In the genomic region with DNA sequence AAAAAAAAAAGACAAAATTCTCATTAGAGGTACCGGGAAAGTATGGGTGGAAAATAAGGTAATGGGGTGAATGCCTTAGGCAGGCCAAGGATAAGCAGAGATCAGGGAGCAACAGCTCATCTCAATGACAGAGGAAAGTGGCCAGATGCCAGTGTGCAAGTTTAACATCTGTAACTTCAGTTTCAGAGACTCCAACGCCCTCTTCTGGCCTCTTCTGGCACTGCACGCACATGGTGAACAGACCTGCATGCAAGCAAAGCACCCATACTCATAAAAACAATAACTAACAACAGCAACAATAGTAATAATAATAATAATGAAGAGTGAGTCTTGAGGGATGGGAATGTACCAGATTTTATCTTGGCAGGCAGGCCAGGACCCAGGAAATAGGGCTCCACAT, we compare ENCODE assay signal across 18 mouse cellular contexts. TPM values are rescaled to one million over a fixed set of nuclear protein-coding genes. Genes with fewer than 3 reads are reported as not detected.
DNase-seq lines count a peak whose midpoint lies in the region; ATAC-seq and TF ChIP-seq lines count a peak whose summit lies in the region.
"Had no signal": no experiment of that assay in that cellular context is flagged by ENCODE, and none has a peak within 500 bp of the region (broad histone marks: within the 10 kb centered on the region; RNA-seq: fewer than 3 reads in every experiment).

No protein-coding gene starts in this region.

- no peaks in the 10 kb centered on the region for H3K4me1 ChIP-seq in cerebellum, adult 2 months (ENCODE audit: control insufficient read depth, insufficient read depth, low read length)
- H3K4me1 ChIP-seq in liver, embryonic 14.5 days (replicated peaks; ENCODE audit: control insufficient read depth in 2 of 2, insufficient read depth in 2 of 2, low read length in 1 of 2) = no peaks in the 10 kb centered on the region
- H3K4me1 ChIP-seq in liver, embryonic 11.5 days (replicated peaks; ENCODE audit: control insufficient read depth, insufficient read depth, low read length) = no peaks in the 10 kb centered on the region
- H3K4me1 ChIP-seq in stomach, postnatal 0 days (replicated peaks; ENCODE audit: control insufficient read depth, insufficient read depth) = no peaks in the 10 kb centered on the region

- no peak for DNase-seq in cerebellum, adult 2 months
- DNase-seq in cerebellum, adult 11 months = no peak
- DNase-seq in liver, embryonic 14.5 days (ENCODE audit: low read depth in 3 of 3, low spot score in 3 of 3) = no peak
- no peak for DNase-seq in liver, embryonic 11.5 days (ENCODE audit: low spot score)
- peak; percentile 71 for DNase-seq in ES-CJ7 (ENCODE audit: low read depth, low spot score)
- no peak for DNase-seq in stomach, postnatal 0 days (ENCODE audit: low spot score)
- no peak for DNase-seq in heart, adult 11 months
- DNase-seq in layer of hippocampus, postnatal 14 days (ENCODE audit: low spot score in 2 of 2) = no peak
- DNase-seq: adrenal gland, postnatal 25 days; cerebellum, adult 18-20 months; gastrocnemius, adult 2 months; heart, adult 2 months; right cerebral cortex, postnatal 14 days; thymus, postnatal 36 days had no signal

- no peak overlapping the region for H3K4me2 ChIP-seq in liver, embryonic 14.5 days (ENCODE audit: low read depth)
- H3K4me2 ChIP-seq in liver, embryonic 11.5 days = no peak overlapping the region
- H3K4me2 ChIP-seq in stomach, postnatal 0 days (replicated peaks; ENCODE audit: low read depth) = no peak overlapping the region
- H3K4me2 ChIP-seq: forebrain, embryonic 15.5 days; midbrain, embryonic 11.5 days had no signal

- ATAC-seq in liver, embryonic 14.5 days (ENCODE audit: insufficient read depth) = no peak
- ATAC-seq in liver, embryonic 11.5 days (replicated peaks; ENCODE audit: low FRiP score) = no peak
- ATAC-seq in stomach, postnatal 0 days (ENCODE audit: low FRiP score, low TSS enrichment) = no peak
- ATAC-seq: forebrain, embryonic 15.5 days; inflammation-experienced regulatory T-cells, adult 6 months had no signal

- no peak overlapping the region for H3K4me3 ChIP-seq in cerebellum, adult 2 months (replicated peaks; ENCODE audit: insufficient read depth, low read depth, low read length)
- no peak overlapping the region for H3K4me3 ChIP-seq in liver, embryonic 14.5 days (ENCODE audit: insufficient read depth in 1 of 2, low read depth in 2 of 2, low read length in 2 of 2)
- no peak overlapping the region for H3K4me3 ChIP-seq in liver, embryonic 11.5 days (ENCODE audit: low read depth, low read length)
- H3K4me3 ChIP-seq in stomach, postnatal 0 days (ENCODE audit: low read depth, low read length) = no peak overlapping the region
- H3K4me3 ChIP-seq: forebrain, embryonic 15.5 days; gastrocnemius, adult 2 months; heart, adult 2 months; left cerebral cortex, adult 2 months had no signal

- no peak for TF ChIP-seq POLR2A in cerebellum, adult 2 months (IDR thresholded peaks at IDR 0.05; ENCODE audit: borderline replicate concordance, insufficient read depth, low read length)

- no peak overlapping the region for H3K9ac ChIP-seq in liver, embryonic 14.5 days (replicated peaks)
- no peak overlapping the region for H3K9ac ChIP-seq in liver, embryonic 11.5 days (ENCODE audit: low read depth, low read length)
- H3K9ac ChIP-seq in stomach, postnatal 0 days (ENCODE audit: low read length) = no peak overlapping the region
- H3K9ac ChIP-seq: forebrain, embryonic 15.5 days had no signal

- 71% methylated on average over 3 of the region's 3 CpGs for WGBS in cerebellum, adult 2 months
- 59% methylated on average over 3 of the region's 3 CpGs for WGBS in liver, embryonic 14.5 days (ENCODE audit: insufficient replicate concordance)
- WGBS in liver, embryonic 11.5 days = 62% methylated on average over 3 of the region's 3 CpGs
- WGBS in stomach, postnatal 0 days = 60% methylated on average over 3 of the region's 3 CpGs

- no peaks in the 10 kb centered on the region for H3K36me3 ChIP-seq in liver, embryonic 14.5 days (replicated peaks; ENCODE audit: control insufficient read depth, insufficient read depth, low read depth)
- no peaks in the 10 kb centered on the region for H3K36me3 ChIP-seq in liver, embryonic 11.5 days (ENCODE audit: control insufficient read depth, insufficient read depth, low read length)
- no peaks in the 10 kb centered on the region for H3K36me3 ChIP-seq in stomach, postnatal 0 days (ENCODE audit: control insufficient read depth, insufficient read depth, low read length)
- H3K36me3 ChIP-seq: forebrain, embryonic 15.5 days had no signal

- no peak overlapping the region for H3K27ac ChIP-seq in cerebellum, adult 2 months (ENCODE audit: insufficient read depth, low read length)
- no peak overlapping the region for H3K27ac ChIP-seq in liver, embryonic 14.5 days
- H3K27ac ChIP-seq in liver, embryonic 11.5 days (ENCODE audit: low read depth, low read length) = no peak overlapping the region
- no peak overlapping the region for H3K27ac ChIP-seq in stomach, postnatal 0 days (replicated peaks)
- H3K27ac ChIP-seq: forebrain, embryonic 15.5 days; gastrocnemius, adult 2 months; heart, adult 2 months; left cerebral cortex, adult 2 months had no signal

- no peak for TF ChIP-seq EP300 in liver, embryonic 14.5 days (IDR thresholded peaks at IDR 0.05; ENCODE audit: low read depth)
- no peak for TF ChIP-seq EP300 in stomach, postnatal 0 days (optimal IDR thresholded peaks at IDR 0.05)

- H3K9me3 ChIP-seq in liver, embryonic 14.5 days (ENCODE audit: control insufficient read depth, low read length) = no peaks in the 10 kb centered on the region
- no peaks in the 10 kb centered on the region for H3K9me3 ChIP-seq in liver, embryonic 11.5 days (ENCODE audit: control insufficient read depth, low read length)
- no peaks in the 10 kb centered on the region for H3K9me3 ChIP-seq in stomach, postnatal 0 days (ENCODE audit: control insufficient read depth, low read length)
- H3K9me3 ChIP-seq: forebrain, embryonic 15.5 days had no signal

- 0 out of 2 replicates have a peak, but pooled peaks have one; percentile 4 for TF ChIP-seq CTCF in cerebellum, adult 2 months (IDR thresholded peaks at IDR 0.05; ENCODE audit: borderline replicate concordance, insufficient read depth, low read depth, low read length)
- TF ChIP-seq CTCF in liver, embryonic 14.5 days (IDR thresholded peaks at IDR 0.05; ENCODE audit: low read depth) = peak; percentile 35
- peak; percentile 30 for TF ChIP-seq CTCF in stomach, postnatal 0 days (IDR thresholded peaks at IDR 0.05; ENCODE audit: low read depth)

- no peaks in the 10 kb centered on the region for H3K27me3 ChIP-seq in cerebellum, adult 2 months (ENCODE audit: control insufficient read depth, insufficient read depth, low read length)
- no peaks in the 10 kb centered on the region; the same call in 1 of the 2 replicates for H3K27me3 ChIP-seq in liver, embryonic 14.5 days (ENCODE audit: control insufficient read depth, insufficient read depth, low read length)
- H3K27me3 ChIP-seq in liver, embryonic 11.5 days (replicated peaks; ENCODE audit: control insufficient read depth, insufficient read depth, low read length) = peaks cover 3% of the 10 kb centered on the region
- H3K27me3 ChIP-seq in stomach, postnatal 0 days (ENCODE audit: control insufficient read depth, insufficient read depth, low read length) = no peaks in the 10 kb centered on the region
- H3K27me3 ChIP-seq: forebrain, embryonic 15.5 days had no signal

RNA-seq across cellular contexts. Expression of a gene that starts 8.7 kb away (rescaled TPM):
- 42.4 and 47.4 TPM in 2 replicates for polyA plus RNA-seq in cerebellum, adult 2 months (2012; rRNA removed)
- 0.25 and 0.67 TPM in 2 replicates for polyA plus RNA-seq in liver, embryonic 14.5 days (2012; rRNA removed)
- polyA plus RNA-seq in liver, embryonic 14.5 days (2014; fragmentation: Nextera tagmentation; extraction: Ambion mirVana) = 0.24 and 0.63 TPM in 2 replicates
- 0.60 and 0.68 TPM in 2 replicates for polyA plus RNA-seq in liver, embryonic 11.5 days (2014; fragmentation: Nextera tagmentation; extraction: Ambion mirVana)
- 0.35 and 0.46 TPM in 2 replicates for polyA plus RNA-seq in stomach, postnatal 0 days (2015; fragmentation: Nextera tagmentation; extraction: Ambion mirVana)
- 10 to 100 TPM; 18.8 to 21.5 TPM for total RNA-seq in layer of hippocampus, postnatal 14 days (2021)

RNA-seq across cellular contexts. Expression of a gene that starts 22.1 kb away (rescaled TPM):
- polyA plus RNA-seq in cerebellum, adult 2 months (2012; rRNA removed) = 4.8 TPM in 2 replicates
- 0.01 TPM in 1 of 2 replicates, not detected in the other for polyA plus RNA-seq in liver, embryonic 14.5 days (2012; rRNA removed)
- not detected in 2 replicates for polyA plus RNA-seq in liver, embryonic 14.5 days (2014; fragmentation: Nextera tagmentation; extraction: Ambion mirVana)
- 0.09 and 0.19 TPM in 2 replicates for polyA plus RNA-seq in liver, embryonic 11.5 days (2014; fragmentation: Nextera tagmentation; extraction: Ambion mirVana)
- 0.70 and 0.76 TPM in 2 replicates for polyA plus RNA-seq in stomach, postnatal 0 days (2015; fragmentation: Nextera tagmentation; extraction: Ambion mirVana)
- 10 to 100 TPM in 1 of 2 experiments, 1 to 10 TPM in 1; 8.9 to 10.1 TPM for total RNA-seq in layer of hippocampus, postnatal 14 days (2021)
- total RNA-seq: gastrocnemius, adult 2 months had no signal
- polyA plus RNA-seq: inflammation-experienced regulatory T-cells, adult 6 months had no signal

RNA-seq across cellular contexts. Expression of a gene that starts 23.2 kb away (rescaled TPM):
- polyA plus RNA-seq in cerebellum, adult 2 months (2012; rRNA removed) = 69.4 and 71.7 TPM in 2 replicates
- 16.5 and 23.4 TPM in 2 replicates for polyA plus RNA-seq in liver, embryonic 14.5 days (2012; rRNA removed)
- 11.0 and 11.7 TPM in 2 replicates for polyA plus RNA-seq in liver, embryonic 14.5 days (2014; fragmentation: Nextera tagmentation; extraction: Ambion mirVana)
- 18.8 and 19.4 TPM in 2 replicates for polyA plus RNA-seq in liver, embryonic 11.5 days (2014; fragmentation: Nextera tagmentation; extraction: Ambion mirVana)
- 8.2 and 10.3 TPM in 2 replicates for polyA plus RNA-seq in stomach, postnatal 0 days (2015; fragmentation: Nextera tagmentation; extraction: Ambion mirVana)
- total RNA-seq in layer of hippocampus, postnatal 14 days (2021) = 10 to 100 TPM; 60.3 to 70.2 TPM

RNA-seq across cellular contexts. Expression of a gene that starts 42.1 kb away (rescaled TPM):
- polyA plus RNA-seq in cerebellum, adult 2 months (2012; rRNA removed) = 4.1 and 4.7 TPM in 2 replicates
- polyA plus RNA-seq in liver, embryonic 14.5 days (2012; rRNA removed) = 61.1 and 70.1 TPM in 2 replicates
- 119 and 123 TPM in 2 replicates for polyA plus RNA-seq in liver, embryonic 14.5 days (2014; fragmentation: Nextera tagmentation; extraction: Ambion mirVana)
- polyA plus RNA-seq in liver, embryonic 11.5 days (2014; fragmentation: Nextera tagmentation; extraction: Ambion mirVana) = 101 and 105 TPM in 2 replicates
- polyA plus RNA-seq in stomach, postnatal 0 days (2015; fragmentation: Nextera tagmentation; extraction: Ambion mirVana) = 117 and 127 TPM in 2 replicates
- total RNA-seq in layer of hippocampus, postnatal 14 days (2021) = 1 to 10 TPM; 1.3 to 2.7 TPM

RNA-seq across cellular contexts. Expression of a gene that starts 55.3 kb away (rescaled TPM):
- 65.4 and 69.7 TPM in 2 replicates for polyA plus RNA-seq in cerebellum, adult 2 months (2012; rRNA removed)
- 0.85 and 1.5 TPM in 2 replicates for polyA plus RNA-seq in liver, embryonic 14.5 days (2012; rRNA removed)
- 0.27 and 0.42 TPM in 2 replicates for polyA plus RNA-seq in liver, embryonic 14.5 days (2014; fragmentation: Nextera tagmentation; extraction: Ambion mirVana)
- polyA plus RNA-seq in liver, embryonic 11.5 days (2014; fragmentation: Nextera tagmentation; extraction: Ambion mirVana) = 13.2 TPM in 2 replicates
- 15.1 and 17.6 TPM in 2 replicates for polyA plus RNA-seq in stomach, postnatal 0 days (2015; fragmentation: Nextera tagmentation; extraction: Ambion mirVana)
- total RNA-seq in layer of hippocampus, postnatal 14 days (2021) = 100 to 1,000 TPM; 159 to 168 TPM

Comparison
In these comparisons a context has a peak if more than half of its experiments do, and no peak if none do; other contexts are left out.
1. RNA of a gene that starts 8.7 kb away (polyA plus RNA-seq): 42.4 to 47.4 TPM in cerebellum, adult 2 months; 0.24 to 0.67 TPM in liver, embryonic 14.5 days, 0.60 to 0.68 TPM in liver, embryonic 11.5 days and 0.35 to 0.46 TPM in stomach, postnatal 0 days; every median in the first group is over 10 times any median in the second.
2. Peak in every context shown above with its lines, with median percentiles within 50 percentile points of each other: CTCF ChIP-seq.